Mouse (Mus musculus): ENCODE measurements at regions not wholly inside any gene's neighbourhood (a gene's known extent, or its start where the extent isn't known, plus 50 kb on each side); places are given as distances from the start of the nearest gene placed in this dataset.

GRCm38 (mm10) chr4:5379215-5379614, 586.1 kb upstream of the Impad1 start:
- Histone ChIP-seq H3K4me3 (no peak overlapping the region), H3K36me3 (no peaks in the 10 kb centered on the region), H3K4me1 (no peaks in the 10 kb centered on the region), H3K9me3 (no peaks in the 10 kb centered on the region), H3K27ac (no peak overlapping the region), H3K27me3 (ENCODE audit: insufficient read depth, poor library complexity, severe bottlenecking) (no peaks in the 10 kb centered on the region)
- DNase-seq (ENCODE audit: low spot score): no peak
- WGBS: 36% methylated on average over 1 of the region's 1 CpGs

GRCm38 (mm10) chr4:5358274-5358673, 565.1 kb upstream of the Impad1 start:
- Histone ChIP-seq H3K36me3 (no peaks in the 10 kb centered on the region), H3K27ac (no peak overlapping the region), H3K4me1 (no peaks in the 10 kb centered on the region), H3K27me3 (ENCODE audit: insufficient read depth, poor library complexity, severe bottlenecking) (no peaks in the 10 kb centered on the region), H3K4me3 (no peak overlapping the region), H3K9me3 (no peaks in the 10 kb centered on the region)
- 82% methylated on average over 1 of the region's 1 CpGs for WGBS
- no peak for DNase-seq (ENCODE audit: low spot score)

- Histone ChIP-seq H3K36me3 (no peaks in the 10 kb centered on the region), H3K27ac (no peak overlapping the region), H3K4me3 (no peak overlapping the region), H3K27me3 (ENCODE audit: insufficient read depth, poor library complexity, severe bottlenecking) (no peaks in the 10 kb centered on the region), H3K4me1 (no peaks in the 10 kb centered on the region), H3K9me3 (no peaks in the 10 kb centered on the region)
- no peak for DNase-seq (ENCODE audit: low spot score)
- WGBS: 73% methylated on average over 3 of the region's 3 CpGs
Measured at GRCm38 (mm10) chr4:5346226-5346625, 553.1 kb upstream of the Impad1 start.

- no peaks in the 10 kb centered on the region for H3K27me3 ChIP-seq (ENCODE audit: insufficient read depth, poor library complexity, severe bottlenecking)
- WGBS: 82% methylated on average over 4 of the region's 4 CpGs
- no peak for DNase-seq (ENCODE audit: low spot score)
- no peaks in the 10 kb centered on the region for H3K4me1 ChIP-seq
- no peaks in the 10 kb centered on the region for H3K9me3 ChIP-seq
- H3K27ac ChIP-seq: no peak overlapping the region
- no peak overlapping the region for H3K4me3 ChIP-seq
- H3K36me3 ChIP-seq: no peaks in the 10 kb centered on the region
Measured at GRCm38 (mm10) chr4:5344739-5345138, 551.6 kb upstream of the Impad1 start.

- Histone ChIP-seq H3K9me3 (no peaks in the 10 kb centered on the region), H3K27me3 (ENCODE audit: insufficient read depth, poor library complexity, severe bottlenecking) (no peaks in the 10 kb centered on the region), H3K36me3 (no peaks in the 10 kb centered on the region), H3K27ac (no peak overlapping the region), H3K4me1 (no peaks in the 10 kb centered on the region), H3K4me3 (no peak overlapping the region)
- DNase-seq (ENCODE audit: low spot score): no peak
- WGBS: 85% methylated on average over 2 of the region's 2 CpGs
Measured at GRCm38 (mm10) chr4:5344311-5344710, 551.2 kb upstream of the Impad1 start.

- no peak overlapping the region for H3K27ac ChIP-seq
- H3K4me1 ChIP-seq: no peaks in the 10 kb centered on the region
- WGBS: 81% methylated on average over 4 of the region's 4 CpGs
- no peaks in the 10 kb centered on the region for H3K9me3 ChIP-seq
- no peaks in the 10 kb centered on the region for H3K36me3 ChIP-seq
- 0 out of 2 replicates have a peak, but pooled peaks cover 10% of the 10 kb centered on the region for H3K27me3 ChIP-seq (ENCODE audit: insufficient read depth, poor library complexity, severe bottlenecking)
- H3K4me3 ChIP-seq: no peak overlapping the region
- DNase-seq (ENCODE audit: low spot score): no peak
Measured at GRCm38 (mm10) chr4:5337158-5337896, 544.2 kb upstream of the Impad1 start.

- WGBS: 88% methylated on average over 2 of the region's 2 CpGs
- H3K4me1 ChIP-seq: no peaks in the 10 kb centered on the region
- DNase-seq (ENCODE audit: low spot score): no peak
- H3K27me3 ChIP-seq (ENCODE audit: insufficient read depth, poor library complexity, severe bottlenecking): peaks cover 22% of the 10 kb centered on the region; the same call in 1 of the 2 replicates
- H3K4me3 ChIP-seq: no peak overlapping the region
- no peaks in the 10 kb centered on the region for H3K9me3 ChIP-seq
- H3K27ac ChIP-seq: no peak overlapping the region
- no peaks in the 10 kb centered on the region for H3K36me3 ChIP-seq
Measured at GRCm38 (mm10) chr4:5335030-5335429, 541.9 kb upstream of the Impad1 start.

- H3K27ac ChIP-seq: no peak overlapping the region
- H3K9me3 ChIP-seq: no peaks in the 10 kb centered on the region
- peaks cover 12% of the 10 kb centered on the region; the same call in 1 of the 2 replicates for H3K27me3 ChIP-seq (ENCODE audit: insufficient read depth, poor library complexity, severe bottlenecking)
- peaks cover 21% of the 10 kb centered on the region; the same call in 1 of the 2 replicates for H3K4me1 ChIP-seq
- 20% methylated on average over 5 of the region's 5 CpGs for whole genome bisulfite sequencing
- H3K36me3 ChIP-seq: no peaks in the 10 kb centered on the region
- DNase-seq (ENCODE audit: low spot score): peak; percentile 78
- H3K4me3 ChIP-seq: no peak overlapping the region
Measured at GRCm38 (mm10) chr4:5328497-5329194, 535.5 kb upstream of the Impad1 start.

GRCm38 (mm10) chr4:5327171-5327661, 534.1 kb upstream of the Impad1 start:
- Histone ChIP-seq H3K4me3 (no peak overlapping the region), H3K27ac (no peak overlapping the region), H3K36me3 (no peaks in the 10 kb centered on the region), H3K9me3 (no peaks in the 10 kb centered on the region), H3K27me3 (ENCODE audit: insufficient read depth, poor library complexity, severe bottlenecking) (peaks cover 12% of the 10 kb centered on the region; the same call in 1 of the 2 replicates), H3K4me1 (peaks cover 21% of the 10 kb centered on the region; the same call in 1 of the 2 replicates)
- DNase-seq (ENCODE audit: low spot score): peak; percentile 80
- WGBS: 5% methylated on average over 2 of the region's 2 CpGs

GRCm38 (mm10) chr4:5301461-5301860, 508.3 kb upstream of the Impad1 start:
- DNase-seq (ENCODE audit: low spot score): no peak

GRCm38 (mm10) chr4:5301017-5301416, 507.9 kb upstream of the Impad1 start:
- WGBS: 91% methylated on average over 1 of the region's 1 CpGs
- no peaks in the 10 kb centered on the region for H3K4me1 ChIP-seq
- no peak for DNase-seq (ENCODE audit: low spot score)
- no peaks in the 10 kb centered on the region for H3K27me3 ChIP-seq (ENCODE audit: insufficient read depth, poor library complexity, severe bottlenecking)
- no peak overlapping the region for H3K27ac ChIP-seq
- no peaks in the 10 kb centered on the region for H3K36me3 ChIP-seq
- H3K9me3 ChIP-seq: no peaks in the 10 kb centered on the region
- H3K4me3 ChIP-seq: no peak overlapping the region

More at GRCm38 (mm10) chr4:5301461-5301860, 508.3 kb upstream of the Impad1 start:
- Histone ChIP-seq H3K36me3 (no peaks in the 10 kb centered on the region), H3K4me1 (no peaks in the 10 kb centered on the region), H3K4me3 (no peak overlapping the region), H3K9me3 (no peaks in the 10 kb centered on the region), H3K27ac (no peak overlapping the region), H3K27me3 (ENCODE audit: insufficient read depth, poor library complexity, severe bottlenecking) (no peaks in the 10 kb centered on the region)
- WGBS: 89% methylated on average over 3 of the region's 3 CpGs

GRCm38 (mm10) chr4:5299208-5299607, 506.1 kb upstream of the Impad1 start:
- Histone ChIP-seq H3K27me3 (ENCODE audit: insufficient read depth, poor library complexity, severe bottlenecking) (no peaks in the 10 kb centered on the region), H3K27ac (no peak overlapping the region), H3K36me3 (no peaks in the 10 kb centered on the region), H3K4me1 (no peaks in the 10 kb centered on the region), H3K9me3 (no peaks in the 10 kb centered on the region), H3K4me3 (no peak overlapping the region)
- 57% methylated on average over 2 of the region's 2 CpGs for WGBS
- no peak for DNase-seq (ENCODE audit: low spot score)

- Histone ChIP-seq H3K27ac (no peak overlapping the region), H3K27me3 (ENCODE audit: insufficient read depth, poor library complexity, severe bottlenecking) (no peaks in the 10 kb centered on the region), H3K9me3 (no peaks in the 10 kb centered on the region), H3K4me1 (no peaks in the 10 kb centered on the region), H3K36me3 (no peaks in the 10 kb centered on the region), H3K4me3 (no peak overlapping the region)
- DNase-seq (ENCODE audit: low spot score): no peak
- 77% methylated on average over 1 of the region's 1 CpGs for WGBS
Measured at GRCm38 (mm10) chr4:5294030-5294429, 500.9 kb upstream of the Impad1 start.
